Mouse (Mus musculus) hindbrain, embryonic 16.5 days (tissue): ENCODE results near the gene Oscp1. TPM values are rescaled to one million over a fixed set of nuclear protein-coding genes. Genes with fewer than 3 reads are reported as not detected.

Experiments
- ATAC-seq: fragments of 200-750 bp; cut with Nextera tagmentation; 2 replicates; pipeline ENCODE4 v1.8.0; 2017; ENCODE audit warnings: moderate TSS enrichment, moderate library complexity
- H3K27ac ChIP-seq: fragments of 300-500 bp; sonication (generic); 2 replicates; pipeline ENCODE4 v1.5.1; 2014; ENCODE audit warnings: low read depth, mild to moderate bottlenecking, control low read depth, low read length, moderate library complexity
- H3K27me3 ChIP-seq: fragments of 300-500 bp; sonication (generic); replicated peaks from 2 replicates; pipeline ENCODE4 v1.6.1; 2014; ENCODE audit warnings: low read length; ENCODE audit not compliant: control insufficient read depth, insufficient read depth
- H3K36me3 ChIP-seq: fragments of 300-500 bp; sonication (generic); 2 replicates; pipeline ENCODE4 v1.6.1; 2014; ENCODE audit warnings: mild to moderate bottlenecking, low read length, moderate library complexity, mixed read lengths; ENCODE audit not compliant: control insufficient read depth, insufficient read depth
- H3K4me1 ChIP-seq: fragments of 300-500 bp; sonication (generic); 2 replicates; pipeline ENCODE4 v1.6.1; 2014; ENCODE audit warnings: low read depth, low read length; ENCODE audit not compliant: control insufficient read depth, insufficient read depth
- H3K4me2 ChIP-seq: fragments of 300-500 bp; sonication (generic); 2 replicates; pipeline ENCODE4 v1.6.1; 2014; ENCODE audit warnings: mild to moderate bottlenecking, low read length, control low read depth, moderate library complexity
- H3K4me3 ChIP-seq: fragments of 300-500 bp; sonication (generic); 2 replicates; pipeline ENCODE4 v1.5.1; 2014; ENCODE audit warnings: mild to moderate bottlenecking, low read length, control low read depth, moderate library complexity
- H3K9ac ChIP-seq: fragments of 300-500 bp; sonication (generic); 2 replicates; pipeline ENCODE4 v1.6.1; 2014; ENCODE audit warnings: low read depth, mild to moderate bottlenecking, control low read depth, low read length, moderate library complexity
- H3K9me3 ChIP-seq: fragments of 300-500 bp; sonication (generic); 2 replicates; pipeline ENCODE4 v1.6.1; 2014; ENCODE audit warnings: mild to moderate bottlenecking, low read length, moderate library complexity; ENCODE audit not compliant: control insufficient read depth
- WGBS: fragments of 180-500 bp; shearing (Covaris S2); extraction: QIAGEN DNeasy Blood & Tissue Kit; methylation state at CpG from one replicate; pipeline ENCODE4 v1.1.7; 2014; 5-methylcytosine and 5-hydroxymethylcytosine counted together
- polyA plus RNA-seq: library from polyadenylated mRNA; unstranded; fragments of >200 nt; fragmentation: Nextera tagmentation; extraction: Ambion mirVana; gene quantifications from 2 replicates; pipeline ENCODE4 v1.2.1, GENCODE M21; 2015

The Oscp1 gene
- polyA plus RNA-seq, 1 experiment from 2014 or later, result 42.9 TPM

DNA sequence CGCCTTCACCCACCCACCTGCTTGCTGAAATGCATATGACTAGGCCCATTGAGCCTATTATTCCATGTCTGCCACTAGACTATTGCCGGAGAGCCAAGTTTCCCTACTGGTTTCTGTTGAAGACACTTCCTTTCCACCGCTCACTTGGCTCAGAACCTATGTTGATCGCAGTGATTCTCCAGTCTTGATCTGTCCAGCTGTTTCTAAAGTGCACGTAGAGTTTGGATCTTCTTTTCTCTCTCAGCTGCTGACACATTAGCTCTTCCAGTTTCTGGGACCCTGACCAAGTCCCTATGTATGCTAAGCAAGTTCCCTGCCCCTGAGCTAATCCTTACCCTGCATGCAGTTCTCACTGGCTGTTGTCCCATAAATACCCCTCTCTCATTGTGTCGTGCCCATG lies 19.5 kb downstream of the Oscp1 start:
- no peaks in the 10 kb centered on the region for H3K27me3 ChIP-seq
- no peaks in the 10 kb centered on the region for H3K4me1 ChIP-seq
- H3K9me3 ChIP-seq, result no peaks in the 10 kb centered on the region
- no peak overlapping the region for H3K4me3 ChIP-seq
- no peak for ATAC-seq
- H3K4me2 ChIP-seq, result no peak overlapping the region
- no peak overlapping the region for H3K9ac ChIP-seq
- no peak overlapping the region for H3K27ac ChIP-seq
- peaks cover 13% of the 10 kb centered on the region; the same call in 1 of the 2 replicates for H3K36me3 ChIP-seq
- 87% methylated on average over 6 of the region's 6 CpGs for WGBS

DNA sequence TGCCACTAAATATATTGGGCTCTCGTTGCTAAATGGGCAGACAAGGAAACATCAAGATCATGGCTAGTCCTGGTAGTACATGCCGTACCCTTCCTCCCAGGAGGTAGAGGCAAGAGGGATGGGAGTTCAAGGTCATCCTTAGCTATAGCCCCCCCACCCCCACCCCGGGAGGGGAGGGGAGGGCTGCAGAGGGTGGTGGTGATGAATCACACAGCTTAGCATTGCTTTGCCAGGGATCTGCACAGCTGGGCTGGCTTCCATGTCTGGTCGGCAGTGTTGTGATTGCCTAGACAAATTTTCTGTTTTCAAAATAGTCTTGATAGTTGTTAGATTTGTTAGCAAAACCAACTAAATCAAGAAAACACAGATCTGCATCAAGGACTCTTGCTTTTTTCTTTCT lies 20.9 kb downstream of the Oscp1 start:
- no peak for ATAC-seq
- Histone ChIP-seq H3K4me1 (no peaks in the 10 kb centered on the region), H3K4me3 (no peak overlapping the region), H3K9ac (no peak overlapping the region), H3K36me3 (peaks cover 9% of the 10 kb centered on the region), H3K4me2 (no peak overlapping the region), H3K9me3 (no peaks in the 10 kb centered on the region), H3K27ac (no peak overlapping the region), H3K27me3 (no peaks in the 10 kb centered on the region)
- 88% methylated on average over 4 of the region's 4 CpGs for WGBS

DNA sequence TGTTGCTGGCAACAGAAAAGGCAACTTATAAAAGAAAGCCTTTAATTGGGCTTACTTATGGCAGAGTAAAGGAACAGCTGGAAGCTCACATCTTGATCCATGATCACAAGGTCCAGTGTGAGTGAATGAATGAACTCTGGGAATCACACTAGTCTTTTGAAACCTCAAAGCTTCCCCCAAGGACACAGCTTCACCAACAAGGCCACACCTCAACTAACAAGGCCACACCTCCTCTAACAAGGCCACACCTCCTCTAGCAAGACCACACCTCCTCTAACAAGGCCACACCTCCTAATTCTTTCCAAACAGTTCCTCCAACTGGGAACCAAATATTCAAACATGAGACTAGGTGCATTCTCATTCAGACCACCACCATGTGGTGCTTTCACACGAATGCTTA lies 23.2 kb downstream of the Oscp1 start:
- Histone ChIP-seq H3K9me3 (no peaks in the 10 kb centered on the region), H3K4me2 (no peak overlapping the region), H3K27me3 (no peaks in the 10 kb centered on the region), H3K4me1 (no peaks in the 10 kb centered on the region), H3K27ac (no peak overlapping the region), H3K4me3 (no peak overlapping the region), H3K36me3 (peaks cover 4% of the 10 kb centered on the region), H3K9ac (no peak overlapping the region)
- 94% methylated on average over 1 of the region's 1 CpGs for WGBS
- ATAC-seq, result no peak

DNA sequence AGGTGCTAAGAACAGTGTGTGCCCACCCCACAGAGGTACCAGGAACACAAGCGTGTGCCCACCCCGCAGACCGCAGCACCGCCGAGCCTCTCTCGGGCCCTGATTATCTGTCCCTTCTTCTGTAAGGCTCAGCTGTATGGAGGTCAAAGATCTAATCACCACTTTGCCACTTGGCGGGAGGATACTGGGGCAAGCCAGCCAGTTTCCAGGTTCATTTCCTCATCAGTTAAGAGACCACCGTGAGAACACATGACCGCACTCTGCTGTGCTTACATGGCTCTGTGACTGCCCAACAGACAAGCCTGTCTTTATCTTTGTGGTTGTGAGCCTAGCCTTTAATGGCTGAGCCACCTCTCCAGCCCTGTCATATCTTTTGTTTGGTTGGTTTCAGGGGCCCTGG lies 24.7 kb downstream of the Oscp1 start:
- Histone ChIP-seq H3K36me3 (peaks cover 4% of the 10 kb centered on the region), H3K27me3 (no peaks in the 10 kb centered on the region), H3K4me2 (no peak overlapping the region), H3K9me3 (no peaks in the 10 kb centered on the region), H3K27ac (no peak overlapping the region), H3K4me3 (no peak overlapping the region), H3K9ac (no peak overlapping the region), H3K4me1 (no peaks in the 10 kb centered on the region)
- ATAC-seq, result no peak
- WGBS, result 95% methylated on average over 9 of the region's 9 CpGs

DNA sequence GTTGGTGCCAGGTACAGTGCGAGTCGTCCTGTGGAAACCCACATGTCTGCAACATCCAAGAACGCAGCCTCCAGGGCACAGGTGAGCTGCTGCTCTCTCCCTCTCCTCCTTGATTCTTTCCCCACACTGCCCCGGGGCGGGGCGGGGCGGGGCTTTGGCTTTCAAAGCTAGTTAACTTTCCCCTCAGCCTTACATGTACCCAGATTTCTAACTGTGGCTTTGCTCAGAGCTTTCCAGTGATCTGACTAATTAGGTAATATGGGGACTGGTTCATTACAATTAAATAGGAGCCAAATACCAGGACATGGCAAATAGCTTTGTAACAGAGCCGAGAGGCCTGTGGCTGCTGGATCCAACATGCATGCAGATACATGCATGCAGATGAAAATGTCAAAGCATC lies 26.0 kb downstream of the Oscp1 start:
- H3K36me3 ChIP-seq, result peaks cover 4% of the 10 kb centered on the region
- H3K27me3 ChIP-seq, result no peaks in the 10 kb centered on the region
- no peak overlapping the region for H3K4me2 ChIP-seq
- 75% methylated on average over 8 of the region's 8 CpGs for WGBS
- H3K9me3 ChIP-seq, result no peaks in the 10 kb centered on the region
- no peak for ATAC-seq
- no peak overlapping the region for H3K4me3 ChIP-seq
- no peak overlapping the region for H3K9ac ChIP-seq
- no peak overlapping the region for H3K27ac ChIP-seq
- no peaks in the 10 kb centered on the region for H3K4me1 ChIP-seq

DNA sequence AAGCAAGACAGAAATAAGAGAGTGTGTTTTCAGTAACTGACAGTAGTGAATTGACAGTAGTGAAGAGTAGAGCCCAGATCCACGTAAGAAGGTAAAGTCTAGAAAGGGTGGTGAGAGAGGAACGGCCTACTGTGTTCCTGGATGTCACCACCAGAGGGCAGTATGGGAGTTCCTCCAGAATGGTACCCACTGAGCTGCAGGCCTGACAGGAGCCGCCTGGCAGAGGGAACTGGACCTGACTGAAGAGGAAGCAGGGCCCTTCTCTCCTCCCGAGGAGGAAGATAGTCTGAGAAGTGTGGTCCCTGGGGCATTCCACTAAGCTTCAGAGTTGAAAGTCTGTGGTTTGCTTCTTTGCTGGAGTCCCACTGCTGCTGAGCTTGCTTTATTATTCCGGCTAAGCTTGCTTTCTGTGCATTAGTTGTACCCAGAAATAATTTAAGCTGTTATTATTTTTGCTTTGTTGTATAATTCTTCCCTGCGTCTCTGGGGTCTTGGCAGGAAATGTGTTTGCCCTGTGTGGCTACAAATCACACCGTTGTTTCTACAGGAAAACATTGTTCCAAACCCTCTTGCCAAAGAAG lies 27.7 kb downstream of the Oscp1 start:
- WGBS, result 26% methylated on average over 7 of the region's 7 CpGs
- Histone ChIP-seq H3K9ac (no peak overlapping the region), H3K9me3 (no peaks in the 10 kb centered on the region), H3K4me2 (no peak overlapping the region), H3K4me3 (no peak overlapping the region), H3K36me3 (peaks cover 4% of the 10 kb centered on the region), H3K4me1 (no peaks in the 10 kb centered on the region), H3K27me3 (no peaks in the 10 kb centered on the region), H3K27ac (no peak overlapping the region)
- peak; percentile 88 for ATAC-seq

DNA sequence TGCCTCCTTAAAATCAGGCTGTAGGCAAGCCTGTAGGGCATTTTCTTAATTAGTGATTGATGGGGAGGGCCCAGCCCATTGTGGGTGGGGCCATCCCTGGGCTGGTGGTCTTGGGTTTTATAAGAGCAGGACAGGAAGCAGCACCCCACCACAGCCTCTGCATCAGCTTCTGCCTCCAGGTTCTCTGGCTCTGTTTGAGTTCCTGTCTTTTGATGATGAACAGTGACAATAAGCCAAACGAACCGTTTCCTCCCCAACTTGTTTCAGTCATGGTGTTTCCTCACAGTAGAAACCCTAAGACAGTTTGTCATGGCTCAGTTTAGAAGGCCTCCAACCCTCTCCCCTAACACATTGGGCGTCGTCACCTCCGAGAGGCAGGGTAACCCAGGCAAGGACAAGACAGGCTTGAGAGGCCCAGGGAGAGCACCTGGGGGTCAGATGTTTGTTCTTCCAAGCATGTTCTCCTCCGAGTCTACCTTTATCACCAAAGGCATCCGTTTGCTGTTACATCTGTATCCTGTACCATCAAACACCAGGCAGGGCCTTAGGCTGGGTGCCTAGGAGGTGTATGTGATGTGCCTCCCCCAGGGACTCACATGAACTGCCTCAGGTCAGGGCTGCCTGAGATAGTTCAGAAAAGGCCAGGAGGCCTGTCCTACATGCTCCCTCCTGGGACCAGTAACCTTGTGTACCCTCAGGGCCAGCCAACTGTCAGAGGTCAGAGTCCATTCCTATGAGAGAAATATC lies 31.9 kb downstream of the Oscp1 start:
- ATAC-seq, result no peak
- no peak overlapping the region for H3K4me2 ChIP-seq
- H3K27me3 ChIP-seq, result no peaks in the 10 kb centered on the region
- no peaks in the 10 kb centered on the region for H3K4me1 ChIP-seq
- H3K4me3 ChIP-seq, result no peak overlapping the region
- WGBS, result 81% methylated on average over 7 of the region's 7 CpGs
- H3K9me3 ChIP-seq, result no peaks in the 10 kb centered on the region
- no peak overlapping the region for H3K27ac ChIP-seq
- no peak overlapping the region for H3K9ac ChIP-seq
- no peaks in the 10 kb centered on the region for H3K36me3 ChIP-seq

DNA sequence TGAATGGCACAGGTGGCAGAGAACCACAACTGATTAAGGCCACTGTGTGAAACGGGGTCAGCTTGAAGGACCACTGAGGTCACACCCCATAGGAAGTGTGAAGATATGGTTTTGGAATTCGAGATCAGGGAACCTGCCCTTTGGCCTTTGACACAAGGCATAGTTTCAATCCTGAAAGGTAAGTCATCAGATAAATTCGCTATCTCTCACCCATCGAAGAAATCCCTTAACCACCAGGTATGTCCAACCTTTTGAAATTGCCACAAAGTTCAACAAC lies 32.4 kb downstream of the Oscp1 start:
- Histone ChIP-seq H3K27ac (no peak overlapping the region), H3K27me3 (no peaks in the 10 kb centered on the region), H3K36me3 (no peaks in the 10 kb centered on the region), H3K9me3 (no peaks in the 10 kb centered on the region), H3K4me1 (no peaks in the 10 kb centered on the region), H3K9ac (no peak overlapping the region), H3K4me2 (no peak overlapping the region), H3K4me3 (no peak overlapping the region)
- ATAC-seq, result no peak
- 81% methylated on average over 4 of the region's 4 CpGs for whole genome bisulfite sequencing

DNA sequence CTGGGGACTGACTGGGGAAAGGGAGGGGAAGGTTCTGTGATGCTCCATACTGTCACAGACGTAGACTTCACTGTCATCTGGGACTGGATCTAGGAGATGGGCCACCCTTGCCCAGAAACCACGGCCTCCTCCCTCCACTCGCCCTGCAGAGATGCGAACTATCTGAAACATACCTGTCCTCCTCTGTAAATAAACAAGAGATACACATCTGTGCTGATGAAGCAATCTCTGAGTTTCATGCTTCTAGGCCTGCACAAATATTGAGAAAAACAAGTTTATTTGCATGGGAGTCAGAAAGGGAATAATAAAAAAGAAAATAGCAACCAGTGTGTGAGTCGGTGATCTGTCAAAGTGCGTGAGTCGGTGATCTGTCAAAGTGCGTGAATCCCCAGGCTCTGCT lies 33.5 kb downstream of the Oscp1 start:
- no peaks in the 10 kb centered on the region for H3K27me3 ChIP-seq
- H3K4me1 ChIP-seq, result no peaks in the 10 kb centered on the region; the same call in 1 of the 2 replicates
- H3K4me2 ChIP-seq, result no peak overlapping the region
- no peak overlapping the region for H3K27ac ChIP-seq
- H3K36me3 ChIP-seq, result no peaks in the 10 kb centered on the region
- H3K4me3 ChIP-seq, result no peak overlapping the region
- 81% methylated on average over 8 of the region's 8 CpGs for WGBS
- no peak for ATAC-seq
- H3K9me3 ChIP-seq, result no peaks in the 10 kb centered on the region
- H3K9ac ChIP-seq, result no peak overlapping the region
